Mouse (Mus musculus) thymus, adult 2 months (tissue): ENCODE results near the gene Syn2.

ENCODE experiments used
- CTCF ChIP-seq: fragments of 200-500 bp; IDR thresholded peaks from 2 replicates; pipeline ENCODE4 v1.5.1; 2012; ENCODE audit warnings: mild to moderate bottlenecking, control low read depth, low read length, moderate library complexity, borderline replicate concordance; ENCODE audit not compliant: control insufficient read depth, poor library complexity, insufficient read depth; ENCODE audit errors: extremely low read depth
- POLR2A ChIP-seq: fragments of 200-500 bp; IDR thresholded peaks from 2 replicates; pipeline ENCODE4 v1.6.1; 2012; ENCODE audit warnings: mild to moderate bottlenecking, low read length, control low read depth, moderate library complexity; ENCODE audit not compliant: control insufficient read depth, poor library complexity, insufficient read depth; ENCODE audit errors: extremely low read depth

DNA sequence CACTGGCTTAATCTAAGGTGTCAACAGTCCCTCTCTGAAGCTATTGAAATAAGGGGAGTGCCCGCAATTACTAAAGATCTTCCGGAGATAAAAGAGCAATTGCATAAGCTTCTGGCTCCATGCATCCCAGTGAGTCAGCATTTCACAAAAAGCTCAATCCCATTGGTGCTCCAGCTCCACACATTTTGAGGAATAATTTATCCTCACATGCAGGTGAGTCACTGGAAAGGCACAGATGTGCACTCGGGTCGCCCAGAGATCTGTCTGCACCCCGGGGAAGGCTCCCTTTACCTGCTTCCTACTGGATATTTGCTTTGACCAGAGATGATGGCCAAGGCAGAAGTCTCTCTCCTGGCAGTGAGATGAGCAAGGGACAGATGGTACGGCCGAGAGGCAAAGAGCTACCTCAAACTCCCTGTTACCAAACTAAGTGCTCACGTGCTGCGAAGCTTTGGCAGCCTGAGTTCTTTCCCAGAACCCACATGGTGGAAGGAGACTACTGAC lies 178.6 kb downstream of the Syn2 start:
- TF ChIP-seq POLR2A (no peak), CTCF (no peak)
